Mouse (Mus musculus) monocyte, adult 2 months (primary cell): Measurements from ENCODE around the gene Dct.
A peak's percentile ranks its signal among the peaks of the same experiment; 100 is the strongest.

Experiments
- DNase-seq, 2 experiments: peaks; one replicate each; pipeline ENCODE4 v3.0.0; 2022; ENCODE audit warnings: low spot score in 2 of 2, low read depth in 1 of 2

The Dct gene

GRCm38 (mm10) chr14:118051975-118052630 lies at the start of gene Dct:
Gene Dct (minus strand): TSS chr14:118052244.
- no peak for DNase-seq

DNA sequence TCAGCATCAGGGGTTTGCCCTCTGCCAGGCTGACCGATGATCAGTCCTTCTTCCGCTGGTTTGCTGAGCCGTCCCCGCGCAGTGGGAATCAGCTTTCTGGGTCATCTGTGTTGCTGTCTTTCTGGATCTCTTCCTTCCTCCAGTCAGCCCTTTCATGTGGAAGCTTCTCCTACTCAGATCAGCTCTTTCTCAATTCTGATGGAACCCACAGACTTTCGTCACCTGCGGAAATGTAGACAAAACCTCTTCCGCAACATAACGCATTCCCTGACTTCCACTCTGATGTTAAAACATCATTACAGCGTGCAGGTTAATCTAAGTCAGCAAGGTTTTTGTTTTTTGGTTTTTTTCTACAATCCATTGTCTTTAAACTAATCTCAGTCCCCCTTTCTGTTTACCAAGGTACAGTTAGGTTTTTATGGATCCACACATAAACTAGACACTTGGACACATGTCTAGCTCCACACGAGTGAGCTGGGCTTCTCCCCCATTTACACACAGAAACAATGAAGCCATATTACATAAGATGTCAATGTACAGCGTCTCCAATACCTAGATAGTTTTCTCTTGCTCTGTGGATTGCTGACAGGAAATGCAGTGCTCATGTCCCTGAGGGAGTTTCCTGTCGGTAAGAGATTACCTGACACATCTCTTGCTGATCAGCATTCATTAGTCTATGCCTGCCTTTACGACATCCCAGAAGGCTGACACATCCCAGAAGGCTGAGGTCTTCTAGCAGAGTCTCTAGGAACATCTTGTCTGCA lies 49.4 kb upstream of the Dct start:
- no peak for DNase-seq

DNA sequence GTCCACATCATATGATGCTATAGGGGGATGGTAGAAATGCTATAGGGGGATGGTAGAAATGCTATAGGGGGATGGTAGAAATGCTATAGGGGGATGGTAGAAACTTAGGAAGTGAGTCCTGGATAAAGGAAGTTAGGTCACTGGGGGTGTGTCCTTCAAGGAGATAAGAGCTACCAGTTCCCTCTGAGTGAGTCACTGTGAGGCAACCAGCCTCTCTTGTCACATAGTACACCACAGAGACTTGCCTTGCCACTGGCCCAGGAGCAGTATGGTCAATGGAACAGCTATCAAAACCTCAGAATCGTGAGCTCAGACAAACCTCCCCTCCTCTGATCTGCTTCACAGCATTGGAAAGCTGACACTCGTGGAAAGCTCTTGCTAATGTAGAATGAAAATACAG lies 46.2 kb upstream of the Dct start:
- DNase-seq: no peak

GRCm38 (mm10) chr14:118089806-118090392 lies 37.9 kb upstream of the Dct start:
- DNase-seq: no peak

GRCm38 (mm10) chr14:118089215-118089805 lies 37.3 kb upstream of the Dct start:
- peak; percentile 69 to 87 for DNase-seq

GRCm38 (mm10) chr14:118088437-118089207 lies 36.6 kb upstream of the Dct start:
- no peak for DNase-seq

- no peak for DNase-seq
Observed at GRCm38 (mm10) chr14:118086271-118087035, 34.4 kb upstream of the Dct start.

DNA sequence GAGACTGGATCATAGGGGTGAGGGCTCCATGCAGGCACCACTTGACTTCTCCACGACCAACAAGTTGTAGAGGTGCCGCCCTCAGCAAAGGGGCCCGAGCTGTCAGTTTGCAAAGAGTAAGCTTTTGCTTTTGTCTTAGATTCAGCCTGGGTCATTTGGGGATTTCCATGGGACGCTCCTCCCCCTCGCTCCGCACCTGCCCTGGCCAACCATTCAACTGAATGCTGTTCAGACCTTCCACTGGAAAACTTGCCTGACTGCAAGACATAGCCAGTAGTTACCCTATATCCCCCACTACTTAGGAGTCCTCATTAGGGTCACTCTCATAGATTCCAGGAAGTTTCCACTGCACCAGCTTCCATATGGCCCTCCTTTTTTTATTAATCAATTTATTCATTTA lies 31.8 kb upstream of the Dct start:
- no peak for DNase-seq

- DNase-seq: no peak
Observed at GRCm38 (mm10) chr14:118080606-118081005, 28.6 kb upstream of the Dct start.

- no peak for DNase-seq
Observed at GRCm38 (mm10) chr14:118070100-118070499, 18.1 kb upstream of the Dct start.

DNA sequence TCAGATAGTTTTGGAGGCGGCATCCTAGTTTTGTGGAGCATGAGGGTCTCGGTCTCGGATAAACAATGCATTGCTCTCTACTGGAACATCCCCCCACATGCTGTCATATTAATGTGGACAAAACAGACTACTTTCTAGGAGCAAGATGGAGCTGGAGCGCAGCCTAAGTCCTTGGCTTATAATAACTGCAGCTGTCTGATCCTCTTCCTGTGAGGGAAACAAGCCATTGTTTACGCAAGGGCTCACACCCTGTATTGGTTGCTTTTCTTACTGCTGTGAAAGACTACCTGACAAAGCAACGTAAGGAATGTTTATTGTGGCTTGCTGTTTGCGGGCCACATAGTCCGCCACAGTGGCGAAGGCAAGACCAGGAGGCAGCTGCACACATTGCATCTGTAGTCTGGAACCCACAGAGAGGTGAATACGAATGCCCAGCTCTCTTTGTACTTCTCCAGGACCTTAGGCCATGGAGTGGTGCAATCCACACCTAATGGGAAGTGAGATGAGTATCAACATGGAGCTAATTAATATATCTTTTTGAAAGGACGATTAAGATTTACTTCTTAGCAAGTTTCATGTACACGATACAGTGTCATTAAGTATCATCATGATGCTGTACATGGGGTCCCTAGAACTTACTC lies 17.5 kb upstream of the Dct start:
- no peak for DNase-seq

DNA sequence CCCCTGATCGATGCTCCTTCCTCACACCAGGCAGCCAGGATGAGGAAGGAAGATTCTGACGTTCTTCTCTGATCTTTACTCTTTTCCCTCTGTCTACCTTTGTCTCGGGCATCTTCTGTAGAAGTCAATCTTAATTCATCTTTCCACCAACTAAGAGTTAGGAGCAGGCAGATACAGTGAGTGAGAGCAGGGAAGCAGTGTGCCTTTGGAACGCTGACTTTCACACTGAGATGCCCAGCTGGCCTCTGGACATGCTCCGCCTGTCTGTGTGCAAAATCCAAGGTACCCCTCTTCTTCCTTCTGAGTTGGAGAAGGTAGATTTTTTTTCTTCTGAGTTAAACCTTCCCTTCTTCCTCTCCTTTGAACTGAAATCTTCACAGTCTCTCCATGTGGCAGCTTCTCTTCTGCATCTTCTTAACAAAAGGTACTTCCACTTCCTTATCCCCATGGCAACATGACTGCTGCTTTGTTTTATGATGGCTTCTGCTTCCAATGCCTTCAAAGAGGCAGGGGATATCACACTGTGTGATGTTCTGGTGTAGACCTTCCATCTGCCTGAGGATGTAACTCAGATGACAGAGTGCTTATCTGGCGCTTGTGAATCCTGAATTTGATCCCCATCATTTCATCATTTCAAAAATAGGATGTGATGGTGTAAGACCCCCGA lies 9.9 kb upstream of the Dct start:
- DNase-seq: no peak

DNA sequence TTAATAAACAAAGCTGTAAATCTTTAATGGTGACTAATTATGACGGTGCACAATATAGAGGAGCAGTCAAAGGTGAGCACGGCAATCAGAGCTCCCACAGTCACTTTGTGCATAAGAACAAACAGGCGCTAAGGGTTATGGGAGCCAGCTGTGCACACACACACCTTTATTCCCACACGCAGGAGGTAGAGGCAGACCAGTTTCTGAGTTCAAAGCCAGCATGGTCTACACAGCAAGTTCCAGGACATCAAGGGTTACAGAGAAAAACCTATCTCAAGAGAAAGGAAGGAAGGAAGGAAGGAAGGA lies 6.5 kb upstream of the Dct start:
- DNase-seq: no peak

DNA sequence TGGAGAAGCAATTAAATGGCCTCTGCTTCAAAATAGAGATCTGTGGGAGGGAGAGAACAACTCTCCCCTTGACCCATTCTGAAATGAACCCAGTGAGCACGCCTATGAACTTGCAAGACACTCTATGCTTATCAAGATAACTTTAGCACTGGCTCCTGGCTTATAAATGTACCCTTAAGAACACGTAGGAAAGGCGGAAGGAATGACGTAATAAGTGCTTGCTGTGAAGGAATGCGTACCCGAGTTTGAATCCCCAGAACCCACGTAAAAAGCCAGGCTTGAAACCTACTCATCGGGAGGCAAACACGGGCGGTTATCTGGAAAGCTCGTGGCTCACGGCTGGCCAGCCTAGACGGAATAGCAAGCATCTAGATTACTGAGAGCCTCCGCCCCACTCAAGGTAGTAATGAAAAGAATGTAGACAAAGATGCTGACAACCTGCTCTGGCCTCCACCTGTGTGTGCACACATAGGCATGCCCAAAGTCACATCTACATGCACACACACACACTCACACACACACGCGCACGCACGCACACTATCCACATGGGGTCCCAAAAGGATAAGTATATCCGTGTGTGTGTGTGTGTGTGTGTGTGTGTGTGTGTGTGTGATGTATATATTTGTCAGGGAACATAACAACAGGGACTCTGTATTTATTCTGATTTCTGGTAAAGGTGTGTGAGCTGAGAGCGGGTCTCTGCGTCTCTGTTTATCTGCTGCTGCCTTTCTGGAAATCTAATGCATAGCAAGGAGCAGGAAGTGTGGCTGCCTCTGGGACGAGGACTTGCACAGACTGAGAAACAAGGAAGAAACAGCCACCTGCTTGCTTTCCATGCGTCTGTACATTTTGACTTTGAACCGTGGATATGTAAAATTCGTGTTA lies 5.9 kb upstream of the Dct start:
- no peak for DNase-seq

GRCm38 (mm10) chr14:118052770-118053169 lies 726 bp upstream of the Dct start:
- no peak for DNase-seq

DNA sequence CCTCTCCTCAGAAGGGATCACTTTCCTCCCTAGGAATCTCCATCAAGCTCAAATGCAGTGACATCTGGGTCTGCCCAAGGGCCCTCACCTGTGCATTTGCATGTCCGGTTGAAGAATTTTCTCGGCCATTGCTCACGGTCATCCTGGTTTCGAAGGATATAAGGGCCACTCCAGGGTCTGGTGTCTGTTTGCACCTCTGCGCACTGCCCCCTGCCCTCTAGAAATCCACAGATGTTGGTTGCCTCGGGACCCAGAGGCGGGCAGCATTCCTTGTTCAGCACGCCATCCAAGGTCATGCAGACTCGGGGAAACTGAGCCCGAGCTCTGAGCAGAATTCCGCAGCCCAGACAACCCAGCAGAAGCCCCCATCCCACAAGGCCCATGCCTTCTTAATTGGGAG lies 648 bp downstream of the Dct start:
- no peak for DNase-seq

DNA sequence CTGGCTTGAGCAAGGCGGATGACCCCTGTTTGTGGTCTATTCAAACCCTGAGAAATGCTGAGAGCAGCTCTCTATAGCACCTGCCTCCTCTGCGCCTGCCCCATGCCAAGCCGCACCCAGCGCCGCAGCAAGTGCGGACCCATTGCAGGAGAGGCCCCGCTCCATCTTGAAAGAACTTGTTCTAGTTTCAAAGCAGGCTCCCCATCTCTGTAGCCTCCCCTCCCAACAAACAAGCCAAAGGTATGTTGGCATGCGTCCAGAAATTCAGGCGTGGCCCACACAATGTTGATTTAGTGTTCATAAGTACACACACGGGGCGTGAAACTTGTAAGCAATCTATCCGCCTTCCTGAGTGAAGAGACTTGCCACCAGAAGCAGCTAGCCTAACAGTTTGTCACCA lies 1.1 kb downstream of the Dct start:
- DNase-seq: no peak

DNA sequence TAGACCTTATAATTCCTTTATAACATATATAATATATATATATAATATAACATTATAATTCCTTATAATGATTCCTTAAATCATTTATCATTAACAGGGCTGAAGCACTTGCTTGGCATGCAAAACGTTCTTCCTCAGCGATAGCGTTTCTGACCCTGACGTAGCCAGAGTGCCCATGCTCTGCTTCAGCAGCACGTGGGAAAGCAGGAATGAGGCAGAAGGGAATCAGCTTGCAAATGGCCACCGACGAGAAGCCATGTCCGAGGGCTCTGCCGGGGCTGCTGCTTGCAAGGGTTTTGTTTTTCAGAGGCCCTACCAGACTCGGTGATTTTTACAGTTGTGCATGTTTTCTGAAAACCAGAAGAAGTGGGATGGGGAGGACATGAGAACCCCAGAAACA lies 1.6 kb downstream of the Dct start:
- no peak for DNase-seq
